Mouse (Mus musculus) liver, adult 2 months (tissue): ENCODE measurements at regions not wholly inside any gene's neighbourhood (a gene's known extent, or its start where the extent isn't known, plus 50 kb on each side); places are given as distances from the start of the nearest gene placed in this dataset.

Experiments
- CTCF ChIP-seq: fragments of 200-500 bp; IDR thresholded peaks from 2 replicates; pipeline ENCODE4 v1.5.1; 2011; ENCODE audit warnings: low read depth, low read length, control low read depth
- POLR2A ChIP-seq: fragments of 200-500 bp; IDR thresholded peaks from 2 replicates; pipeline ENCODE4 v1.6.1; 2011; ENCODE audit warnings: low read length, control low read depth; ENCODE audit not compliant: insufficient read depth; ENCODE audit errors: extremely low read depth

DNA sequence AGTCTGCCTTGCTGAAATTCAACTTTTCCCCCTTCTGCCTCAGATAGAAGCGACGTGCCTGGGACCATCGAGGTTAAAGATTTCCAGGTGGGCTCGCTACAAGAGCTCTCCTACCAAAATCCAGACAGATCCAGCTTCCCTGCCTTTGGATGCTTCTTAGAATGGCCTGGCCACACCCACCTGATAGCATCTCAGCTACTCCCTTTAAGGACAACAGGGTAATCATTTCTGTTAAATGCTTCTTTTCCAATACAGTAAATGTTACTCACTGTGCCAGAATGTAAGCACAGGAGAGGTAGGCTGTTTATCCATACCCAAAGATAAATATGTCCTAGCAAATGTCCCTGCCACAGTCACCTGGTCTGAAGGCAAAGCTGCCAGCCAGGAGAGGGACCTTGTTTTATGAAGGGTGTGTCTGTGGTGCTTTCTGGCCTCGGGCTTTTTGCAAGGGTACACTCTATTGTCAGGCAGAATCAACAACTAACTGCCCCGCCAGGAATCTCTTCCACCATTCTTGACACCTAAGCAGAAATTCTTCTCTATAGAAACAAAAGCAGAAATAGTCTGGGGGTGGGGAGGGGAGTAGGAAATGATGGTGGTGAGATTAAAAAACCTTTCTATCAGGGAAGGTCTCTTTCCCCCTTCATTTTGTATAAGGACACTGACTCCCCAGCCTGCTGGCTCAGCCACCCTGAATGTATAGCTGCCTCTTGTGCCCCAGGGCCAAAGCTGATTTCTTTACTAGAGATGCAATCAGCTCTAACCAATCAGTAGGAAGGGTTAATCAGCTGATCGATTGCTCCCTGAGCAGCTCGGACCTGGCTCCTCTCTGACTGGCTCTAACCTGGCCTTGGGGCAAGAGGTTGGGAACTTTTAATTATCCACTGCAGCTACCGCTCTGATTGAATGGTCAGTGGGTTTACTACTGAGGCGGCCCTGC, 88.8 kb downstream of the Tfap2a start:
- TF ChIP-seq POLR2A (no peak), CTCF (no peak)
